Mouse (Mus musculus) embryonic facial prominence, embryonic 15.5 days (tissue): Measurements from ENCODE around the gene Ube2s. TPM values are rescaled to one million over a fixed set of nuclear protein-coding genes. Genes with fewer than 3 reads are reported as not detected.
A peak's percentile ranks its signal among the peaks of the same experiment; 100 is the strongest.
"Not testable (repeated sequence)": the region's sequence is repeated elsewhere in the genome, so short reads cannot be mapped to it uniquely, and the experiment has no call there.

Experiments
- ATAC-seq: fragments of 200-750 bp; cut with Nextera tagmentation; 2 replicates; pipeline ENCODE4 v1.8.0; 2017; ENCODE audit warnings: low read depth, moderate TSS enrichment; ENCODE audit not compliant: insufficient number of reproducible peaks, low FRiP score, low TSS enrichment
- H3K27ac ChIP-seq: fragments of 300-500 bp; sonication (generic); replicated peaks from 2 replicates; pipeline ENCODE4 v1.5.1; 2015; ENCODE audit warnings: mild to moderate bottlenecking, inconsistent platforms
- H3K27me3 ChIP-seq: fragments of 300-500 bp; sonication (generic); 2 replicates; pipeline ENCODE4 v1.6.1; 2015; ENCODE audit warnings: inconsistent platforms
- H3K36me3 ChIP-seq: fragments of 300-500 bp; sonication (generic); 2 replicates; pipeline ENCODE4 v1.6.1; 2015; ENCODE audit warnings: mild to moderate bottlenecking, inconsistent platforms
- H3K4me1 ChIP-seq: fragments of 300-500 bp; sonication (generic); 2 replicates; pipeline ENCODE4 v1.6.1; 2015; ENCODE audit warnings: inconsistent platforms
- H3K4me2 ChIP-seq: fragments of 300-500 bp; sonication (generic); replicated peaks from 2 replicates; pipeline ENCODE4 v1.6.1; 2015; ENCODE audit warnings: mild to moderate bottlenecking, inconsistent platforms
- H3K4me3 ChIP-seq: fragments of 300-500 bp; sonication (generic); replicated peaks from 2 replicates; pipeline ENCODE4 v1.5.1; 2015; ENCODE audit warnings: mild to moderate bottlenecking, inconsistent platforms
- H3K9ac ChIP-seq: fragments of 300-500 bp; sonication (generic); 2 replicates; pipeline ENCODE4 v1.6.1; 2015; ENCODE audit warnings: inconsistent platforms
- H3K9me3 ChIP-seq: fragments of 300-500 bp; sonication (generic); replicated peaks from 2 replicates; pipeline ENCODE4 v1.6.1; 2016; ENCODE audit warnings: inconsistent platforms
- WGBS: fragments of 180-500 bp; shearing (Covaris S2); methylation state at CpG from one replicate; pipeline ENCODE4 v1.1.7; 2015; 5-methylcytosine and 5-hydroxymethylcytosine counted together
- polyA plus RNA-seq: library from polyadenylated mRNA; unstranded; fragments of >200 nt; fragmentation: Nextera tagmentation; extraction: Ambion mirVana; gene quantifications from 2 replicates; pipeline ENCODE4 v1.2.1, GENCODE M21; 2015

Gene Ube2s
- polyA plus RNA-seq, 1 experiment from 2014 or later: 351 TPM

GRCm38 (mm10) chr7:4843604-4844244 is 31.3 kb upstream of the Ube2s start:
- peak overlapping the region; percentile 46 for H3K4me3 ChIP-seq
- no peaks in the 10 kb centered on the region for H3K36me3 ChIP-seq
- H3K9me3 ChIP-seq: no peaks in the 10 kb centered on the region
- H3K4me1 ChIP-seq: peaks cover 30% of the 10 kb centered on the region
- H3K27me3 ChIP-seq: peaks cover 59% of the 10 kb centered on the region
- peak; percentile 15; the same call in 1 of the 2 replicates for ATAC-seq
- WGBS: 1% methylated on average over 34 of the region's 34 CpGs
- H3K9ac ChIP-seq: 0 out of 2 replicates have a peak overlapping the region, but pooled peaks have one; percentile 23
- H3K4me2 ChIP-seq: peak overlapping the region; percentile 86
- no peak overlapping the region for H3K27ac ChIP-seq

GRCm38 (mm10) chr7:4842634-4843131 is 30.3 kb upstream of the Ube2s start:
- Histone ChIP-seq H3K36me3 (no peaks in the 10 kb centered on the region), H3K27ac (no peak overlapping the region), H3K4me3 (peak overlapping the region; percentile 46), H3K27me3 (peaks cover 66% of the 10 kb centered on the region), H3K9me3 (no peaks in the 10 kb centered on the region), H3K9ac (no peak overlapping the region), H3K4me2 (peak overlapping the region; percentile 86), H3K4me1 (peaks cover 30% of the 10 kb centered on the region)
- ATAC-seq: peak; percentile 52
- WGBS: under 1% methylated on average over 16 of the region's 16 CpGs

- Histone ChIP-seq H3K4me2 (peak overlapping the region; percentile 86), H3K4me1 (peaks cover 30% of the 10 kb centered on the region), H3K4me3 (no peak overlapping the region), H3K27me3 (peaks cover 72% of the 10 kb centered on the region), H3K36me3 (no peaks in the 10 kb centered on the region), H3K9ac (no peak overlapping the region), H3K27ac (no peak overlapping the region), H3K9me3 (no peaks in the 10 kb centered on the region)
- peak; percentile 32; the same call in 1 of the 2 replicates for ATAC-seq
- 49% methylated on average over 5 of the region's 5 CpGs for WGBS
These were observed 29.7 kb upstream of the Ube2s start for GRCm38 (mm10) chr7:4842077-4842476.

- H3K4me2 ChIP-seq: no peak overlapping the region
- no peak overlapping the region for H3K27ac ChIP-seq
- H3K9ac ChIP-seq: no peak overlapping the region
- no peaks in the 10 kb centered on the region for H3K9me3 ChIP-seq
- H3K4me1 ChIP-seq: peaks cover 17% of the 10 kb centered on the region
- H3K36me3 ChIP-seq: no peaks in the 10 kb centered on the region
- 30% methylated on average over 1 of the region's 1 CpGs for WGBS
- peaks cover 77% of the 10 kb centered on the region for H3K27me3 ChIP-seq
- no peak overlapping the region for H3K4me3 ChIP-seq
- ATAC-seq: no peak
These were observed 25.2 kb upstream of the Ube2s start for GRCm38 (mm10) chr7:4837639-4838038.

GRCm38 (mm10) chr7:4836351-4836792 is 24.0 kb upstream of the Ube2s start:
- peak overlapping the region; percentile 47 for H3K4me3 ChIP-seq
- H3K27ac ChIP-seq: no peak overlapping the region
- WGBS: under 1% methylated on average over 51 of the region's 51 CpGs
- ATAC-seq: peak; percentile 82
- H3K9me3 ChIP-seq: no peaks in the 10 kb centered on the region
- peak overlapping the region; percentile 87 for H3K4me2 ChIP-seq
- H3K36me3 ChIP-seq: no peaks in the 10 kb centered on the region
- peaks cover 10% of the 10 kb centered on the region for H3K4me1 ChIP-seq
- peak overlapping the region; percentile 31 for H3K9ac ChIP-seq
- peaks cover 70% of the 10 kb centered on the region for H3K27me3 ChIP-seq

- Histone ChIP-seq H3K36me3 (no peaks in the 10 kb centered on the region), H3K9me3 (no peaks in the 10 kb centered on the region), H3K4me1 (peaks cover 10% of the 10 kb centered on the region), H3K9ac (no peak overlapping the region; the same call in 1 of the 2 replicates), H3K27me3 (peaks cover 74% of the 10 kb centered on the region), H3K4me3 (peak overlapping the region; percentile 47), H3K4me2 (peak overlapping the region; percentile 87), H3K27ac (no peak overlapping the region)
- ATAC-seq: peak; percentile 16; the same call in 1 of the 2 replicates
- WGBS: 5% methylated on average over 34 of the region's 34 CpGs
These were observed 23.4 kb upstream of the Ube2s start for GRCm38 (mm10) chr7:4835631-4836327.

GRCm38 (mm10) chr7:4830476-4830875 is 18.1 kb upstream of the Ube2s start:
- Histone ChIP-seq H3K4me3 (no peak overlapping the region), H3K36me3 (no peaks in the 10 kb centered on the region), H3K9me3 (no peaks in the 10 kb centered on the region), H3K27ac (no peak overlapping the region), H3K9ac (no peak overlapping the region), H3K27me3 (peaks cover 43% of the 10 kb centered on the region), H3K4me1 (no peaks in the 10 kb centered on the region), H3K4me2 (no peak overlapping the region)
- ATAC-seq: no peak
- 7% methylated on average over 12 of the region's 12 CpGs for WGBS

GRCm38 (mm10) chr7:4825365-4825764 is 13.0 kb upstream of the Ube2s start:
- no peak overlapping the region for H3K4me3 ChIP-seq
- peaks cover 7% of the 10 kb centered on the region for H3K27me3 ChIP-seq
- no peak for ATAC-seq
- WGBS: 49% methylated on average over 4 of the region's 4 CpGs
- no peaks in the 10 kb centered on the region for H3K9me3 ChIP-seq
- no peak overlapping the region for H3K9ac ChIP-seq
- no peak overlapping the region for H3K4me2 ChIP-seq
- H3K4me1 ChIP-seq: no peaks in the 10 kb centered on the region
- H3K27ac ChIP-seq: no peak overlapping the region
- no peaks in the 10 kb centered on the region for H3K36me3 ChIP-seq

GRCm38 (mm10) chr7:4822162-4822907 is 9.9 kb upstream of the Ube2s start:
- Histone ChIP-seq H3K9ac (no peak overlapping the region), H3K27me3 (no peaks in the 10 kb centered on the region), H3K4me2 (no peak overlapping the region), H3K4me3 (no peak overlapping the region), H3K9me3 (no peaks in the 10 kb centered on the region), H3K4me1 (no peaks in the 10 kb centered on the region), H3K27ac (no peak overlapping the region), H3K36me3 (no peaks in the 10 kb centered on the region)
- ATAC-seq: no peak
- 40% methylated on average over 6 of the region's 6 CpGs for WGBS

GRCm38 (mm10) chr7:4821690-4822089 is 9.3 kb upstream of the Ube2s start:
- Histone ChIP-seq H3K36me3 (no peaks in the 10 kb centered on the region), H3K4me1 (no peaks in the 10 kb centered on the region), H3K4me3 (no peak overlapping the region), H3K9ac (no peak overlapping the region), H3K27ac (no peak overlapping the region), H3K9me3 (no peaks in the 10 kb centered on the region), H3K4me2 (no peak overlapping the region), H3K27me3 (no peaks in the 10 kb centered on the region)
- ATAC-seq: no peak
- 73% methylated on average over 4 of the region's 4 CpGs for WGBS

GRCm38 (mm10) chr7:4820925-4821324 is 8.5 kb upstream of the Ube2s start:
- not testable (repeated sequence) for H3K27ac ChIP-seq, H3K27me3 ChIP-seq, H3K4me1 ChIP-seq, H3K9ac ChIP-seq, H3K9me3 ChIP-seq, ATAC-seq, H3K4me3 ChIP-seq, H3K36me3 ChIP-seq, H3K4me2 ChIP-seq
- WGBS: 87% methylated on average over 7 of the region's 7 CpGs
